8 mouse cellular contexts compared by ENCODE assay signal in the genomic region with DNA sequence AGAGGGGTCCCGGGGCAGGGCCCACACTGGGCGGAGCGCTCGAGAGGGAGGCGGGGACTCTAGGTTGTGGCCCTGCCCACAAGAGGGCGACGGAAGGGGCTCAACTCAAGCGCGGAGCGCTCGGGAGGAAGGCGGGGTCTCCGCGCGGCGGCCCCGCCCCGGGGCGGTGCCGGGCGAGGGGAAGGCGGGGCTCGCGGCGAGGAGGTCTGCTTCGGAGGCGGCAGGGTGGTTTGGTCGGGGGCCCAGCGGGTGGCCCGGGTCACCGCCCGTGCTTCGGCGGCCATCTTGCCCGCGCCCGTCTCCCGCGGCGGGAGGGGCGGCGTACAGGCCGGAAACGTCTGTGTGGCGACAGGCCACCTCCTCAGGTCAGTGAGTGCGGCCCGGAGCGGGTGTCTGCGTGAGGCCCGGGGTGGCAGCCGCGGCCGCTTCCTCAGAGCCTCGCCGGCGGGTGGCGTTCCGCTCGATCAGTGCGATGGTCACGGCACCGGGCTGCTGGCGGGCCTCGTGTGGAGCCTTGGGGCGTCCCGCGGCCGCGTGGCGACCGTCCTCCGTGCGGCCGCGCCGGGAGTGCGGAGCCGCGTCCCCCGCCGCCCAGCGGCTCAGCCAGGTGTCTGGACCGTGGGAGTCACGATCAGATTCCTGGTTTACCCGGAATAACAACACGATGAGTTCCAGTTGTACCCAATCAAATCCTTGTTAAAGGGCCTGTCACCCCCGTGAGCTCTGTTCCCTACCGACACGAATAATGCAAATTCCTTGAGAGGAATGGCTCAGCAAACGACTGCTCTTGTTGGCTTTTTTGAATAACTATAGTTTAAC. TPM values are rescaled to one million over a fixed set of nuclear protein-coding genes. Genes with fewer than 3 reads are reported as not detected.
DNase-seq lines count a peak whose midpoint lies in the region; ATAC-seq lines count a peak whose summit lies in the region.

A gene (plus strand): TSS at position 176 of the 819 bp plus-strand sequence.

- ATAC-seq in common myeloid progenitor, adult 5-6 weeks (replicated peaks; ENCODE audit: low read depth, poor library complexity, severe bottlenecking): peak; percentile 91
- peak; percentile 92 for ATAC-seq in megakaryocyte progenitor cell, adult 5-6 weeks (replicated peaks; ENCODE audit: poor library complexity)

- DNase-seq in ZHBTc4 (ENCODE audit: low read depth, low spot score): peak; percentile 93
- peak; percentile 87 to 88 for DNase-seq in gastrocnemius, adult 8-10 months (ENCODE audit: low spot score in 2 of 2)
- peak; percentile 94 for DNase-seq in induced T-regulatory cell, adult 2 months (ENCODE audit: low read depth)
- peak; percentile 40 to 76 for DNase-seq in left cerebral cortex, adult 9 months (ENCODE audit: low spot score in 2 of 2)
- DNase-seq in right cerebral cortex, postnatal 14 days: peak; percentile 82
- peak; percentile 81 to 86 for DNase-seq in urinary bladder, postnatal 36 days (ENCODE audit: low spot score in 2 of 2)

RNA-seq across cellular contexts. Expression of the gene that starts here (rescaled TPM):
- total RNA-seq in common myeloid progenitor, adult 5-6 weeks (2017): 42.9 and 46.8 TPM in 2 replicates
- 10 to 100 TPM; 17.6 to 19.0 (median 18.3) TPM for total RNA-seq in gastrocnemius, adult 8-10 months (2022)
- 23.5 and 28.7 TPM in 2 replicates for total RNA-seq in megakaryocyte progenitor cell, adult 5-6 weeks (2015)
- 24.3 and 33.6 TPM in 2 replicates for total RNA-seq in megakaryocyte progenitor cell, adult 5-6 weeks (2017)

Comparison
In these comparisons a context has a peak if more than half of its experiments do, and no peak if none do; other contexts are left out.
1. Peak in every context shown above with its lines: DNase-seq and ATAC-seq.